Mouse (Mus musculus): ENCODE data around the gene Cnksr1. TPM values are rescaled to one million over a fixed set of nuclear protein-coding genes. Genes with fewer than 3 reads are reported as not detected.

Cnksr1 gene
- polyA plus RNA-seq (2015; fragmentation: Nextera tagmentation; extraction: Ambion mirVana), result 0.08 and 0.20 TPM in 2 replicates

DNA sequence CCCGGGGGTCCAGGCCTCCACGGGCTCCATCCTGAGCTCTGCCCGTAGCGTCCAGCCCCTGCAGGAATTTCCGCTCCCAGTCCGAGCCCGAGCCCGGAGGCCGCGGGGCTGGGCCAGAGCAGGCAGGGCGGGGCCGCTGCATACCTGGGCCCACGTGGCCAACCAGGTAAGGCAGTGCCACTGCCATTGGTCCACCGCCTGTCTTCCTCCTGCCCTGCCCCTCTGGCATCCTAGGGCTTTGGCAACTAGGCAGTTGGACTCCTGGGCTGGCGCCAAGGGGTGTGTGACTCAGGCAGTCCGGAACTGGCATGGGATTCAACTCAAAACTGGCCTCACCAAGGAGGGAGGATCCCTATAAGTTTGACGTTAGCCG lies at the start of gene Cnksr1:
TSS of gene Cnksr1 (minus strand) at position 121 of the 373 bp plus-strand sequence.
- 0 out of 2 replicates have a peak, but pooled peaks cover 3% of the 10 kb centered on the region for H3K27me3 ChIP-seq (ENCODE audit: insufficient read depth, low read length)
- no peak within 1 kb of the TSS; the same call in 1 of the 2 replicates for H3K4me3 ChIP-seq (ENCODE audit: low read depth, low read length)
- peak; percentile 82 for ATAC-seq
- WGBS (ENCODE audit: insufficient replicate concordance), result 10% methylated on average over 18 of the region's 18 CpGs
- no peak within 1 kb of the TSS for H3K27ac ChIP-seq (ENCODE audit: low read depth)
- no peaks in the 10 kb centered on the region for H3K9me3 ChIP-seq (ENCODE audit: low read length)
- peak within 1 kb of the TSS; percentile 44 for H3K4me2 ChIP-seq (ENCODE audit: low read depth, low read length)
- H3K4me1 ChIP-seq (ENCODE audit: insufficient read depth), result peaks cover 2% of the 10 kb centered on the region; the same call in 1 of the 2 replicates
- H3K9ac ChIP-seq (replicated peaks), result no peak within 1 kb of the TSS
- H3K36me3 ChIP-seq (replicated peaks; ENCODE audit: insufficient read depth, low read length), result no peaks in the 10 kb centered on the region
- TF ChIP-seq CTCF (IDR thresholded peaks at IDR 0.05; ENCODE audit: low read depth), result no peak
- peak; percentile 73 for DNase-seq

DNA sequence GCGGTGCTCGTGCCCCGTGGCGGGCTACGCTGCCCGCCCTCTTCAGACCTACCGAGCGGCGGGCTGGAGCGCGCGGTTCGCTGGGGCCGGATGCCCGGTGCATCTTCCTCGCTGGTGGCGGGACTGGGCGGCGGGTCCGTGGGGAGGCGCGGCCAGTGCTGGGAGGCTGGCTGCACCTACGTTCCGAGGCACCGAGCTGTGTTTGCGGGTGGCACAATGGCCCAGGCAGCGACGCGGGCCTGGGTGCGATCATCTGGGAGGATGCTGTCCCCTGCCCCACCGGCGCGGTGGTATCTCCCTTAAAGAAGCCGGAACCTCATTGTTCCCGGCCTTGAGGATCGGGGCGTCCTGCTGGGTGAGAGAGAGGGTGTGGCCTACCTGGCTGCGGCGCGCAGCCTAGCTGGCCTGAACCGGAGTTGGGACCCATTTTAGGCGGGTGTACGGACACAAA lies 49.4 kb upstream of the Cnksr1 start, which contains the start of gene Pdik1l:
TSS of gene Pdik1l (minus strand) at position 321 of the 451 bp plus-strand sequence.
- peak; percentile 72 for ATAC-seq
- Histone ChIP-seq H3K27ac (ENCODE audit: low read depth) (peak within 1 kb of the TSS; percentile 94), H3K9ac (replicated peaks) (peak within 1 kb of the TSS; percentile 98), H3K4me3 (ENCODE audit: low read depth, low read length) (peak within 1 kb of the TSS; percentile 98), H3K36me3 (replicated peaks; ENCODE audit: insufficient read depth, low read length) (peaks cover 18% of the 10 kb centered on the region), H3K9me3 (ENCODE audit: low read length) (no peaks in the 10 kb centered on the region), H3K4me2 (ENCODE audit: low read depth, low read length) (peak within 1 kb of the TSS; percentile 97), H3K27me3 (ENCODE audit: insufficient read depth, low read length) (peaks cover 5% of the 10 kb centered on the region; the same call in 1 of the 2 replicates), H3K4me1 (ENCODE audit: insufficient read depth) (peaks cover 25% of the 10 kb centered on the region)
- DNase-seq, result peak; percentile 82
- no peak for TF ChIP-seq CTCF (IDR thresholded peaks at IDR 0.05; ENCODE audit: low read depth)
- TF ChIP-seq EP300 (IDR thresholded peaks at IDR 0.05; ENCODE audit: low read depth), result no peak
- under 1% methylated on average over 30 of the region's 43 CpGs for WGBS (ENCODE audit: insufficient replicate concordance)

GRCm38 (mm10) chr4:134287168-134287564 lies 49.0 kb upstream of the Cnksr1 start:
- TF ChIP-seq EP300 (IDR thresholded peaks at IDR 0.05; ENCODE audit: low read depth) (no peak), CTCF (IDR thresholded peaks at IDR 0.05; ENCODE audit: low read depth) (peak; percentile 48)
- Histone ChIP-seq H3K9me3 (ENCODE audit: low read length) (no peaks in the 10 kb centered on the region), H3K27me3 (ENCODE audit: insufficient read depth, low read length) (0 out of 2 replicates have a peak, but pooled peaks cover under 1% of the 10 kb centered on the region), H3K4me2 (ENCODE audit: low read depth, low read length) (peak overlapping the region; percentile 97), H3K4me1 (ENCODE audit: insufficient read depth) (peaks cover 25% of the 10 kb centered on the region), H3K4me3 (ENCODE audit: low read depth, low read length) (peak overlapping the region; percentile 98), H3K9ac (replicated peaks) (peak overlapping the region; percentile 98), H3K36me3 (replicated peaks; ENCODE audit: insufficient read depth, low read length) (peaks cover 22% of the 10 kb centered on the region), H3K27ac (ENCODE audit: low read depth) (peak overlapping the region; percentile 94)
- DNase-seq (peak; percentile 98), ATAC-seq (peak; percentile 92)
- 0% methylated on average over 34 of the region's 59 CpGs for WGBS (ENCODE audit: insufficient replicate concordance)

DNA sequence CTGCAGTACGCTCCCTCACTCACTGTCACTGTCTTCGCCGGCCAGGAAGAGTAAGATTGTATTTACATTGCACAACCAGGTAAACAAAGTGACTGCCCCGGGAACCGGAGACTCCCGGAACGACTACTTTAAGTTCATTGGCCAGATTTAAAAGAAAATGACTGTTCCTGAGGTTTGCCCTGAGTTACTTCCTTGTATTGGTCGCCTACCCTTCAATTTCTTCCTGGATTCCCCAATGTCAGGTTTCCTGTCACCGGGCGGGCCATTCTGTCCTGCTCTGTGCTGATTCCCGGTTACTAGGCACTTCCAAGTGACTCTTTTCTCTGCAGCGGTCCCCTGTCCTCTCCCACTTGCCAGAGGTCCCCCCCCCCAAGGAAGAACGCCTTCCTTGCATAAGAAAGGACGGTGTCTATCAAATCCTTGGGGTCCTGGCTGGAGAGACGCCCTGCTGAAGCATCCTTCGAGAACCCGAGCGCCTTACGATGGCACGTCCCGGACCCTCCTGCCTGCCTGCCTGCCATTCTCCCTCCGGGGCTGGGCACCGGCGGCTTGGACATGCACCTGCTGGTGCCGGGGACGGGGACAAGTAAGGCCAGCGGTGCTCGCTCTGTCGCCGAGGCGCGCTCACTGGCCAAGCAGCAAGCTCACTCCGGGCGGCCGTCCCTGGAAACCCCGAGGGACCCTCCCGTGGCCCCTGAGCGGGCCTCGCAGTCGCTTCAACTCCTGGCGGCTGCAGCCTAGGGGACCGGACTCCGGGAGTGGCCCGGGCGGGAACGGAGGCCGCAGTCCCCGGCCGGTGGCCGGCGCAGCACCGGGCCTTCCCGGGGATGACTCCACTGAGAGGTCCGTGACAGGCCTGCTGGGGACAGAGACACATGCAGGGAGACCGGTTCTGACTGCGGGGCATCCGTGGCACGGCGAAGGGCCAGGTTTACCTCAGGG lies 48.3 kb upstream of the Cnksr1 start:
- Histone ChIP-seq H3K36me3 (replicated peaks; ENCODE audit: insufficient read depth, low read length) (peaks cover 28% of the 10 kb centered on the region), H3K4me2 (ENCODE audit: low read depth, low read length) (peak overlapping the region; percentile 97), H3K27ac (ENCODE audit: low read depth) (peak overlapping the region; percentile 86), H3K4me3 (ENCODE audit: low read depth, low read length) (peak overlapping the region; percentile 98), H3K9ac (replicated peaks) (peak overlapping the region; percentile 98), H3K4me1 (ENCODE audit: insufficient read depth) (peaks cover 25% of the 10 kb centered on the region), H3K27me3 (ENCODE audit: insufficient read depth, low read length) (no peaks in the 10 kb centered on the region), H3K9me3 (ENCODE audit: low read length) (no peaks in the 10 kb centered on the region)
- no peak for TF ChIP-seq EP300 (IDR thresholded peaks at IDR 0.05; ENCODE audit: low read depth)
- no peak for TF ChIP-seq CTCF (IDR thresholded peaks at IDR 0.05; ENCODE audit: low read depth)
- DNase-seq, result peak; percentile 57
- peak; percentile 22 for ATAC-seq
- WGBS (ENCODE audit: insufficient replicate concordance), result under 1% methylated on average over 53 of the region's 59 CpGs

DNA sequence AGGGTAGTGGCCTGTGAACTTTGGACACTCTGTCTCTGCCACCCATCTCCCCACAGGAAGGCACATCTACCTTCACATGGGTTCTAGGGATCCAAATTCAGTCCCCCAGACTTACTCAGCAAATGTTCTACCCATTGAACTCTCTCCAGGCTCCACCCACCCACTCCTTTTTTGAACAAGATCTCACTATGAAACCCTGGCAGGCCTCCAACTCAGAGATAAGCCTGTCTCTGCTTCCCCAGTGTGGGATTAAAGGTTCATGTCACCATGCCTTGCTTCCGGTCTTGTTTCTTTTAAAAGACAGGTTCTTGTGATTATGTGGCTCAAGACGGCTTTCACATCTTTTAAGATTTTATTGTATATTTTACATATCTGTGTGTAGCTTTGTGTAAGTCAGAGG lies 46.7 kb upstream of the Cnksr1 start:
- H3K27me3 ChIP-seq (ENCODE audit: insufficient read depth, low read length), result no peaks in the 10 kb centered on the region
- H3K9me3 ChIP-seq (ENCODE audit: low read length), result no peaks in the 10 kb centered on the region
- peak overlapping the region; percentile 97; the same call in 1 of the 2 replicates for H3K4me2 ChIP-seq (ENCODE audit: low read depth, low read length)
- H3K4me1 ChIP-seq (ENCODE audit: insufficient read depth), result peaks cover 25% of the 10 kb centered on the region
- DNase-seq (peak; percentile 67), ATAC-seq (no peak)
- H3K27ac ChIP-seq (ENCODE audit: low read depth), result peak overlapping the region; percentile 39; the same call in 1 of the 2 replicates
- TF ChIP-seq CTCF (IDR thresholded peaks at IDR 0.05; ENCODE audit: low read depth) (no peak), EP300 (IDR thresholded peaks at IDR 0.05; ENCODE audit: low read depth) (no peak)
- WGBS (ENCODE audit: insufficient replicate concordance), result 56% methylated on average over 2 of the region's 2 CpGs
- peaks cover 37% of the 10 kb centered on the region for H3K36me3 ChIP-seq (replicated peaks; ENCODE audit: insufficient read depth, low read length)
- no peak overlapping the region for H3K4me3 ChIP-seq (ENCODE audit: low read depth, low read length)
- no peak overlapping the region for H3K9ac ChIP-seq (replicated peaks)
